Mouse (Mus musculus): Measurements from ENCODE around the gene Abhd17b. TPM values are rescaled to one million over a fixed set of nuclear protein-coding genes. Genes with fewer than 3 reads are reported as not detected.

The Abhd17b gene
- total RNA-seq, 2 experiments from 2014 or later = 18.9 to 20.3 TPM

DNA sequence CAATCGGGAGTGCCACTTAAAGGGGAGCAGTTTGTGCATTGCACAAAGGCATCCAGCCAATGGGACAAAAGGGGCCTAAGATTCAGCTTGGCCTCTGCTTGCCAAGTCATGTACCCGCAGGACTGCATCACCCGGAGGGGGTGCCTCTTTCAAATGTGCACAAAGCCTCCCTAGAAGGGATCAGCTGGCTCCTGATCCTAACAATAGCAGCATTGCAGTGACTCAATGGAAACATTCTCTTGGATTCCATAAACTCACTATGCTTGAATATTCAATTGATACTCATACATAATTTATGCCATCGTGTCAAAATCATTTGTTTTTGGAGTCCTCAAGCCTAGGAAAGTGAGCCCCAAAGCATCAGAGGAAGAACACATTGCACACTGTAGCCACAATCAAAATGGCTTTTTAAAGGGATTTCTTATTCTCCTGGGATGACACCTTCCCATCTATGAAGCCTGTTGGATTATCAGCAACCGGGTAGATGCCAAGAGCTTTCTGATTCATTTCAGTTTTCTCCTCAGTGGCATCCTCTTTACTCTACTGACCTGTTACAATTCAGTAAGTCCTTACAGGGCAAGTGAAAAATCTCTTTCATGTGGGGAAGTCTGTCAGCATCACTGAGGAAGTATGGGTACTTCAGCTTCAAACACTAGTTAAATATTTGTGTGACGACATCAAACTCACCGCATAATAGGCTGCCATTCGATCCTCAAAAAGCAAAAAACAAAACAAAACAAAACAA lies 71.1 kb downstream of the Abhd17b start:
- no peak for ATAC-seq (replicated peaks; ENCODE audit: low FRiP score, low TSS enrichment, poor library complexity, severe bottlenecking)

DNA sequence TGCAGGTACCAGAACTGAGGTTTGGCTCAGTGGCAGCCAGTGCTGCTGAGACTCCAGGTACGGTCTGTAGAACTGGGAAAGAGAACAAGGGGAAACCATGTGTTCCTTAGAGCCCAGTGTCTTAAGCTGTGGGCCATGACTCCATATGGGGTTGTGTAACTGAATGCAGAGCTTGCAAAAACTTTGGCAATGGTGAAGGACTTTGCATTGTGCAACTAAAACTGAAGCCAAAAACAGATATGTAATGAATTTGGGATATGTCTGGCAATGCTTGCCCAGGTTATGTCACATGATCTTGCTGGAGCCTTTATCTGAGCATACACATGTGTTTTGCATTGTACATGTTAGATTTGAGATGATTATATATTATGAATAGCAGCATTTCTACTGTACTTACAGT lies 72.2 kb downstream of the Abhd17b start:
- no peak for ATAC-seq (replicated peaks; ENCODE audit: low FRiP score, low TSS enrichment, poor library complexity, severe bottlenecking)

DNA sequence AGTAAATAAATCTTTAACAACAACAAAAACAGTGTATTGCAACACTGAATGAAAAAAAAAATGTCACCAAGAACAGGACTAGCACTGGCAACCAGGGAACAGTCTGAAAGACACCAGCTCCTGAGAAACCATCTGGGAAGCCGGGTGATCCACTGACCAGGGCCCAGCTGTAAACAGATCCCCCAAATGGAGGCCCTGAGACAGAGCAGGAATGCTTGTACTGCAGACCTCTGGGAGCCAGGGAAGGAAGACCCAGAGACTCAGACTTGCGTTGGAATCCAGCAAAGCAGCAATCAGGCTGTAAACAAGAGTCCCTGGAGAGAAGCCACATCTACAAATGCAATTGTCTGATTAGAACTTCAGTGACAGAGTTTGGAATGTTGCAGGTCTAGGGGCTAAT lies 74.1 kb downstream of the Abhd17b start:
- ATAC-seq (replicated peaks; ENCODE audit: low FRiP score, low TSS enrichment, poor library complexity, severe bottlenecking) = no peak

DNA sequence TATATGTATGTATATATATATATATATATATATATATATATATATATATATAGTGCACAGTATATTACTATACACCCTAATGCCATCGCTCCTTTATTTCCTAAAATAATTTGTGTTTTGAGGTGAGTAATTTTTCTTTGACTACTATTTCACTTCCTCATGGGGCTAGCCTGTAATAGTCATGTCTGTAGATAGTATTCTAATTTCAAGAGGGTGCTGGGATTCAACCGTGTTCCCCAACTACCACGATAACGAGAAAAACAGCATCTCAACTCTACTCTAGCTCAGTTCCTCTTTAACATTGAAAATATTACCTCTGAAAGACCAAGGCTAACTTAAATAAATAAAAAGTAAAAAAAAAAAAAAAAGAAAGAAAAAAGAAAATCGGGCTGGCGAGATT lies 75.4 kb downstream of the Abhd17b start:
- no peak for ATAC-seq (replicated peaks; ENCODE audit: low FRiP score, low TSS enrichment, poor library complexity, severe bottlenecking)

DNA sequence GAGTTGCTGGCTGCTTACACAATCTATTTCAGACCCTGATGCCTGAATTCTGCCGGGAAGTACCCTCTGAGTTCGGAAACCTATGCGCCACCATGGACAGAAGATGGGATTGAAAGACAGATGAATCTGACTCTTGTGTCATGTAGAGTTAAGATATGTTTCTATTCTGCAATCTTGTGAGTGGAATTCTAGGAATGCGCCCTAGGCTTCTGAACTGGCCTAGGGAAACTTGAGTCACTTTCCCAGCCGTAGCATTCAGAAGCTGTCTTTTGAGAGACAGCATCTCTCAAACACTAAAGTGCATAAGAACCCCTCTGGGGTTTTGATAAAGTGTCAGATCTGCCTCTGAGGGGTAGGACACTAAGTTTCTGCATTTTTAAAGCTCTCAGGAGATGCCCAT lies 78.9 kb downstream of the Abhd17b start:
- no peak for ATAC-seq (replicated peaks; ENCODE audit: low FRiP score, low TSS enrichment, poor library complexity, severe bottlenecking)

DNA sequence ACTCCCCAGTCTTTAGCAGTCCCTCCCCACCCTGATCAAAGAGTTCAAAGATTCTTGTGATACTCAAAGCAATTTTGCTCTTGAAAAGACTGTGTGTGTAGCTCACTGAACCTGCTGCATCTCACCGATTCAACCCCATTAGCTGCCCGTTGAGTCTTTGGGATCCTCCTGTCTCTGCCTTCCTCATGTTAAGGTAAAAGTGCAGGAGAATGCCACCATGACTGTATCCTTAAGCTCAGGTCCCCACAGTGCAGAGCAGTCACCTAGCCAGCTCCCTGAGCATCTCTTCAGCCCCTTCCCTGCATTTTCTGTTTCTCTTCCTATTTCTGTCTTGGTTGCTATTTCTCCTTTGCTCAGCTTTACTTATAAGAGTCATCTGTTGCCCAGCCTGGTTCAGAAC lies 80.2 kb downstream of the Abhd17b start:
- no peak for ATAC-seq (replicated peaks; ENCODE audit: low FRiP score, low TSS enrichment, poor library complexity, severe bottlenecking)

DNA sequence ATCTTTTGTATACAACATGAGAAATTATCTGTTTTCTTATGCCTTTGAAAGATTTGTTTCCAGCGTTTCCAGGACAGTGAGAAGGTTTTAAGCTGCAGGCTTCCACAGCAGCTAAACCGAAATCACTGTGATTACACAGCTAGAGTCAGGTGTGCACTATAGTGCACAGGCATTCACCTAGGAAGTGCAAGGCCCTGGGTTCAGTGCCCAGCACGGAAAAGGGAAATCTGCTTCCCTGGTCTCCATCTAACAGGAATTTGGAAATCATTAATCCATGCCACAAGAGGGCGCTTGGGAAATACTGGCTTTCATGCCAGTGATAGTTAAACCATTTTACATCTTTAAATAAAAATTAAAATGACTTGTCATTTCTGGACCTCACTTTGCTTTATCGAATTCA lies 81.1 kb downstream of the Abhd17b start:
- ATAC-seq (replicated peaks; ENCODE audit: low FRiP score, low TSS enrichment, poor library complexity, severe bottlenecking) = no peak

Other genes with a start within 250 kb of the Abhd17b start
- 7.3 and 12.5 TPM in 2 replicates for gene Gda, start 179.7 kb upstream of the Abhd17b start, total RNA-seq (2014; fragmentation: Nextera tagmentation)
- 7.7 and 8.4 TPM in 2 replicates for gene Gda, start 179.7 kb upstream of the Abhd17b start, total RNA-seq (2017)
- 12.6 and 12.8 TPM in 2 replicates for gene 1110059E24Rik, start 209 bp upstream of the Abhd17b start, total RNA-seq (2014; fragmentation: Nextera tagmentation)
- gene 1110059E24Rik, start 209 bp upstream of the Abhd17b start, total RNA-seq (2017) = 26.1 and 35.8 TPM in 2 replicates
- 1.1 and 3.8 TPM in 2 replicates for gene Cemip2, start 125.2 kb downstream of the Abhd17b start, total RNA-seq (2014; fragmentation: Nextera tagmentation)
- gene Cemip2, start 125.2 kb downstream of the Abhd17b start, total RNA-seq (2017) = 3.3 and 4.6 TPM in 2 replicates

Measured in megakaryocyte-erythroid progenitor cell, adult 5-6 weeks (primary cell).